Mouse (Mus musculus) layer of hippocampus, postnatal 14 days (tissue): Measurements from ENCODE around the gene Xpa. TPM values are rescaled to one million over a fixed set of nuclear protein-coding genes. Genes with fewer than 3 reads are reported as not detected.

Experiments used
- DNase-seq, 2 experiments: peaks; one replicate each; pipeline ENCODE4 v3.0.0; 2021 to 2022; ENCODE audit warnings: low spot score in 2 of 2, mixed read lengths in 1 of 2
- total RNA-seq, 2 experiments: library from RNA; stranded (reverse); gene quantifications; 2 replicates each; pipeline ENCODE4 v1.2.3; 2021

The Xpa gene
- total RNA-seq, 2 experiments from 2014 or later: 15.5 to 17.6 TPM

GRCm38 (mm10) chr4:46151903-46152544 is 44.1 kb downstream of the Xpa start:
- DNase-seq: no peak

GRCm38 (mm10) chr4:46146881-46147280 is 49.2 kb downstream of the Xpa start:
- DNase-seq: peak in 1 of 2 experiments; percentile 43

- no peak for DNase-seq
These were observed 51.8 kb downstream of the Xpa start for GRCm38 (mm10) chr4:46144323-46144722.

GRCm38 (mm10) chr4:46138287-46139222 is 57.6 kb downstream of the Xpa start, which contains the start of the genes Ncbp1 and Tstd2:
TSS of gene Ncbp1 (plus strand) at chr4:46138613.
TSS of gene Tstd2 (minus strand) at chr4:46138694.
- DNase-seq: peak; percentile 94 to 96

- DNase-seq: no peak
These were observed 58.4 kb downstream of the Xpa start for GRCm38 (mm10) chr4:46137629-46138286.

DNA sequence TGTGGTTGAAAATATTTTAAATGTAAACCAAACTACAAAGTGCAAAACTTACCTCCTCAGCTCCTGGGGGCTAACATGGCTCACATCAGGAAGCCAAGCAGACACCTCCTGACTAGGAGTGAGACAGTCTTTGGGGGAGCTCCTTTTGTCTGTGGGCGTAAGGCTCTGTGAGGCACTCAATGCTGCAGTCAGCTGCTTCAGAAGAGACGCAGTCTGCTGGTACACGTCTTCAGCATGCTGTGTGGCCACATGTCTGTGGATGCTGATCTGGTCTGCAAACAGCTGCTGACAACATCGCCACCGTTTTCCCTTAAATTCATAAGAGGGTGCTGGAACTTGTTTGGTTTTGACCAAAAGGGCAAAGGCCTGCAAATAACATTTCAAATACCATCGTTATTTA is 64.3 kb downstream of the Xpa start:
- no peak for DNase-seq

GRCm38 (mm10) chr4:46130221-46130620 is 65.9 kb downstream of the Xpa start:
- DNase-seq: peak in 1 of 2 experiments; percentile 36

DNA sequence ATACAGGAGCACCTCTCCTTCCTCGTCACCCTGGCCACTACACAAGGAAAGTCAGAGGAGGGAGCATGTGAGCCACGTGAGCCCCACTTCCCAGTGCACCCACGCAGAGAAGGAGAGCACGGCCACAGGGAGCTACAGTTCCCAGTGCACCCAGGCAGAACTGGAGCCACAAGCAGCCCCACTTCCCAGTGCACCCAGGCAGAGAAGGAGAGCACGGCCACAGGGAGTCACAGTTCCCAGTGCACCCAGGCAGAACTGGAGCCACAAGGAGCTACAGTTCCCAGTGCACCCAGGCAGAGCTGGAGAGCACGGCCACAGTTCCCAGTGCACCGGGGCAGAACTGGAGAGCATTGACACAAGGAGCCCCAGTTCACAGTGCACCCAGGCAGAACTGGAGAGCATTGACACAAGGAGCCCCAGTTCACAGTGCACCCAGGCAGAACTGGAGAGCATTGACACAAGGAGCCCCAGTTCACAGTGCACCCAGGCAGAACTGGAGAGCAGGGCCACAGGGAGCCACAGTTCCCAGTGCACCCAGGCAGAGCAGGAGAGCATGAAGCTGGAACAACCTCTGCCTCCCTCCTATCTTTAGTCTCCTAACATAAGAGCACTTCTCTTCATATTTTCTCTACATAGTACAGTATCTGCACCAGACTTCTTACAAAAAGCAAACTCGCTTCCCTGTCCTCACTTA is 66.7 kb downstream of the Xpa start:
- no peak for DNase-seq

DNA sequence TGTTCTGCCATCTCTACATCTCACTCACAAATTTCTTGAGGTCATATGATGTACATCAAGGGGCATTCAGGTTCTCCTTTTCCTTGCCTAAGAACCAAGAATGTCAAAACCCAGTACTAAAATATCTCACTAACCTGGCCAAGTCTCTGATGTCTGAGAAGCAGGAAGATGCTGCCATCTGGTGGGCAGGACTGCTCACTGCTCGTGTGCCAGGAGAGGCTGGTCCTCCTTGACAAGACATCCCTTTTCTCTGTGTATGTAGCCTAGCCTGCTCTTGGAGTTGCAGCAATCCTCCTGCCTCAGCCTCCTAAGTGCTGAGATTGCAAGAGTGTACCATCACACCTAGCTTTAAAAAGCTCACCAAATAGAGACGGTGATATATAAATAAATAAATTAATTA is 69.6 kb downstream of the Xpa start:
- DNase-seq: peak; percentile 68 to 82

DNA sequence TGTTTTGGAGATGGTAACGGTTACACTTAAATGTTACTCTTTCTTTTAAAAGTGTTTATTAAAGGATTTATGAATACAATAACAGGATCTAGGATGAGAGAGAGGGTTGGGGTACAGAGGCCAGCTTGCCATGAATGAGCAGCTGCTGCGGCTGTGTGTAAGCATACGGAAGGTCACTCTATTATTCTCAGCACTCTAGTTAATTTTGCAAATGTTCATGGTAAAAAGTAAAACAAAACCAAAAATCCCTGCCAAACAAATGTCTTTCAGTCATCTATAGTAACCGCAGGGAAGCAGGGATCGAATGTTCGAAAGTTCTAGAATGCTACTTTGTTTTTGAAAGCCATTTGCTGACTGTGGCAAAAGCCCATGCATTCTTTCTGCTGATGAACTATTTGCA is 72.8 kb downstream of the Xpa start:
- no peak for DNase-seq

GRCm38 (mm10) chr4:46120767-46121166 is 75.3 kb downstream of the Xpa start:
- no peak for DNase-seq

DNA sequence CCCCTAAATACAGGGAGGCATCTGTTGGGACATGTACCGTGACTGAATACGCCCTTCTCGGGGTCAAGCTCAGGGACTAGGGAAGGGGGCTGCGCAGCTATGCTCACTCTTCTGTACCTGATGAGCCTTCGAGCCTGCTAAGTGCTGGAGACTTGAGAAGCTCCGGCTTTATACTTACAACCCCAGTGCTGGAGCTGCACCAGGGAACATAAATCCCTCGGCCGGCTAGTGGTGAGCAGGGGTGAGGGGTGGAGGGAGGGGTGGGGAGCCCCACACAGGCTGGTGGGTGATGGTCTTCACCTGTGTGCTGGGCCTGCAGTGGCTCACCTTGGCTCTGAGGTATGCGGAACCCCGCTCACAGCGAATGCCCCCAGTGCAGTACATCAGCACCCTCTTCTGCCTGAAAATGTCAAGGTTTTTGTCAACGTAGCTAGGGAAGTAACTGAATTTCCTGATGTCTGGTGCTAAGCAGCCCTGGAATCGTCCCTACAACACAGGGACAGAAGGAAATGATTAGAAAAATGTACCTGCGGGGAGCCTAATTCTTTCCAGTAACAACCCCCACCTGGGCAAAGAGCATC is 76.5 kb downstream of the Xpa start:
- no peak for DNase-seq

GRCm38 (mm10) chr4:46117536-46117935 is 78.6 kb downstream of the Xpa start:
- DNase-seq: no peak

DNA sequence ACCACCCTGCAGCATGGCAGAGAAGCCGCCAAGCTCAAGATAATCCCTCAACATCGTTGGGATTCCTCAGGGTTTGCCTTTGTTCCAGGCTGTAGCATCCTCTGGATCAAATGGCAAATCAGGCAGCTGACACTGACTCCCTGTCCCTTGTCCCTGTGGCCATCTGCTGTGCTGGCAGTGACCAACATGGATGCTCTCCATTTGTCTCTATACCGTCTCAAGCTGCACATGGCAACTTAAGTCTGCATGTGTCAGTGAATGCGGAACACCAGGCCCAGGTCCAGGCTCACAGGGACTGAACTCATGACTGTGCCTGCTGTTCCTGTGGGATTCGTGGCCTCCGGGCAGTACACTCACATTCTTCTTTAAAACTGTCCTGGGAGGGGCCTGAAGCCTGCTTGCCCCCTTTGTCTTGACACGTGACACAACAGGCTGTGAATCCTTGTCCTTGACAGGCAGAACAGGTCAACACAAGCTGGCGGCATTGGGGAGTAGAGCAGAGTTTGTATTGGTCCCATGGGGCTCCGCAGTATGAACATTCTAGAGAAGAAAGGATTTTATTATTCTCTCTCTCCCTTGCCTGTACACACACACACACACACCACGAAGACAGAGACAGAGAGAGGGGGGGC is 79.5 kb downstream of the Xpa start:
- DNase-seq: no peak

DNA sequence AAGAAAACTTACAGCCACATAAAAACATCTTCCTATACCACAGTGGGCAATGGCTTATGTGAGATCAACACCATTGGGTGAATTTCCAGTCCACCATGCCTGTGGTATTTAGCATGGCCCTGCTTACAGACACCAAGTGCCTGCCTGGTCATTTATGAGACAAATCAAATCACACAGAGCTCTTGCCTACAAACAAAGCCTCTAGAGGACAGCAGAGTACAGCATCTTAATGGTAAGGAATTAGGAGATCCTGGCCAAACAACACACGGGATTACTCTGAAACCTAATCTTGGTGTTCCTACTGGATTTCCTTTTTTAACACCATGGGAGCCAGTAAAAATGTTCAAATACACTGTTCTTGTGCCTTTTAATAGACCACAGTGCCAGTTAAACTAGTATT is 80.8 kb downstream of the Xpa start:
- no peak for DNase-seq

DNA sequence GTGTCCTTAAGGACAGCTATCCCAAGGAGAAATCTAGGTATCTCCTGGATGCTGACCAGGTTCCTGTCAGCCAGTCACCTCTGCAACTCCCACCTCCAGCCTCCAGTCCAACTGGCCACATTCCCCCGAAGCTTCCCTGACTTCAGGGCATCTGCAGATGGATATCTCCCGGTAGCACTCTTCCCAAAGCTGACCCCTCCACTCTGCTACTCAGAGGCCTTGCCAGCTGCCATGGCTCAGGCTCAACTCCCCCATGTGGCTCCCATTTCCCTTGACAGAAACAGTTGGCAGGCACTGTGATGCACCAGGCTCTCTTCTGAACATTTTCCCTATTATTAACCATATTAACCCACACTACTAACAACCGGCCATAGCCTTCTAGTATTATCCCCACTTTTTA is 84.8 kb downstream of the Xpa start:
- no peak for DNase-seq

- no peak for DNase-seq
These were observed 86.0 kb downstream of the Xpa start for GRCm38 (mm10) chr4:46110084-46110483.
